Mouse (Mus musculus) lung, postnatal 0 days (tissue): ENCODE results near the gene Lrrc42.

ENCODE experiments used
- CTCF ChIP-seq: IDR thresholded peaks from 2 replicates; pipeline ENCODE4 v1.5.1; 2016; ENCODE audit warnings: antibody characterized with exemption, mild to moderate bottlenecking
- EP300 ChIP-seq: IDR thresholded peaks from 2 replicates; pipeline ENCODE4 v1.6.1; 2016; ENCODE audit warnings: antibody characterized with exemption, mild to moderate bottlenecking, control low read depth

DNA sequence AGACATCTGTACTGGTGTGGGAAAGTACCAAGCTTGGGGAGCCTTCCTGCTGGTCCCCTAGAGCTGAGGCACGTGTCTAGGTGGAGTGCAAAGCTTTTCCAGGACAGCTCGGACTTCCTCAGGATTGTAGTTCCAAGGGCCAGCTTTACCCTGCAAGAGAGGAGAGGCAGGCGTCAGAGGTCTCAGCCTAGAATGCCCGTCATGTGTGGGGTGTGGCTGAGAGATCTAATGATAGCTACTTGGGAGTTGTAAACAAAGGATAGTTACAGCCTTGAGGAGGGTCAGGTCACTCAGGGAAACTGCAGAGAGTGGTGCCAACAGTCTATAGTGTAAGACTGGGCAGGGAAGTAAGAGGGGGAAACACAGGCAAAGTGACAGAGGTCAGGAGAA, 38.9 kb upstream of the Lrrc42 start:
- TF ChIP-seq EP300 = no peak
- no peak for TF ChIP-seq CTCF
